Mouse (Mus musculus) bone marrow macrophage, adult 2 months (primary cell): ENCODE measurements around the gene Aldh3b2.

Experiments used
- CTCF ChIP-seq: IDR thresholded peaks from 2 replicates; pipeline ENCODE4 v1.5.1; 2012; ENCODE audit warnings: low read depth, mild to moderate bottlenecking, low read length, moderate library complexity
- POLR2A ChIP-seq: IDR thresholded peaks from 2 replicates; pipeline ENCODE4 v1.6.1; 2012; ENCODE audit warnings: mild to moderate bottlenecking, low read depth, low read length, borderline replicate concordance

- TF ChIP-seq POLR2A (no peak), CTCF (no peak)
These were observed 19.4 kb downstream of the Aldh3b2 start for GRCm38 (mm10) chr19:3991562-3991961.
